Mouse (Mus musculus): Measurements from ENCODE around the gene Gm45021.

Gene Gm45021

GRCm38 (mm10) chr6:48572572-48573061 is 16.8 kb upstream of the Gm45021 start, which contains the start of gene Rarres2:
Gene Rarres2, minus strand, starts transcription at chr6:48572789.
- no peak for DNase-seq (ENCODE audit: low read depth)

DNA sequence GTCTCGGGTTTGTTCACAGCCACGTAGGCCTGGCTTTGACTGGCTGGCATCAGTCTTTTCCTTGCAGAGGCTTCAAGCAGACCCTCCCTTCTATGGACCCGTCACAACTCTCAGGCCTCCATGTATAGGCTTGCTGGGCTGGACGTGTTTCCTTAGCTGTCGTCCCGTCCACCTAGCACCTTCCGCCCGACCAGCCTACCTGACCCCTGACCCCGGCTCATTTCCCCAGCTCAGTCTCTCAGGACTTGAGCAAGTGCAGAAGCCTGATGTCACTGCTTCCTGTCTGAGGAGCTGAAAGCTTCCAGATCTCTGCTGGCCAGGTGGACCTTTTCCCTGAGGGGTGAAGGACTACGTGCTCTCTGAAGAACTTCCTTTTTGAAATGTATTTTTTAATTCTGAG is 16.1 kb upstream of the Gm45021 start:
- DNase-seq (ENCODE audit: low read depth) = no peak

- DNase-seq (ENCODE audit: low read depth) = no peak
Measured at GRCm38 (mm10) chr6:48573981-48574380, 15.4 kb upstream of the Gm45021 start.

DNA sequence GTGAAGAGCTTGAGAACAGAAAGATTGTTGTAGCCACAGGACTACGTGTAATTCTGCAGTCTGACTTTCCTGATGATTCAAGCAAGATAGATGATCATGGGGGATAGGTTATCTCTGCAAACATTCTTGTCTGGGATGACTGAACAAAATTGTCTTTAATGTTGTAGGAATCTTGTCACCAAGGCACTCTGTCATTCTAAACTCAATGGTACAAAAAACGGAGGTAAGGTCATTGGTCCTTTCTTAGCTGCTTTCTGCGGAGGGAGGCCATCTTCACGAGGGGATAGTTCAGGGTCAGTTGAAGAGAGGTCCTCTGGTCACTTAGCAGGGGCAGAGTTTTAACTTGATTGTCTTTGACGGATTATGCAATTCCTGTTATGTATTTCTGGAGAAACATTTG is 10.7 kb upstream of the Gm45021 start:
- DNase-seq (ENCODE audit: low read depth) = no peak

DNA sequence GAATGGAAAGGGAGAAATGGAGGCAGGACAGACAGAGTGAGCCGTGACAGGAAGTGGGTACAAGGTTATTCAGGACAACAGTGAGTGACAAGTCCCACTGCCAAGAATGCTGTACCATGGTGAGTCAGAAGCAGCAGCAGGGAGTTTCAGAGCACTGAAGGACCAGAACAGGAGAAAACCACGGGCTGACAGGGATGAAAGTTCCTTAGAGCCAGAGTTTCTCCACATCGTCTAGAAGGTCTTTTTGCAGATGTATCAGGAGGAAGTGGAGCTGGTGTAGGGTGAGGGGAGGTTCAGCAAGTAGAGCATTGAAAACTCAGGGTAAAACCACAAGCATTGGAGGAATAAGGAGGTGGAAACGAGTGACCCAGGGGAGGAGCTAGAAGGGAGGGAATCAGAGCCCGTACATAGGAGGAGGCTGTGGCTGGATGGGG is 10.2 kb upstream of the Gm45021 start:
- DNase-seq (ENCODE audit: low read depth) = no peak

- DNase-seq (ENCODE audit: low read depth) = no peak
Measured at GRCm38 (mm10) chr6:48581257-48581656, 8.2 kb upstream of the Gm45021 start.

DNA sequence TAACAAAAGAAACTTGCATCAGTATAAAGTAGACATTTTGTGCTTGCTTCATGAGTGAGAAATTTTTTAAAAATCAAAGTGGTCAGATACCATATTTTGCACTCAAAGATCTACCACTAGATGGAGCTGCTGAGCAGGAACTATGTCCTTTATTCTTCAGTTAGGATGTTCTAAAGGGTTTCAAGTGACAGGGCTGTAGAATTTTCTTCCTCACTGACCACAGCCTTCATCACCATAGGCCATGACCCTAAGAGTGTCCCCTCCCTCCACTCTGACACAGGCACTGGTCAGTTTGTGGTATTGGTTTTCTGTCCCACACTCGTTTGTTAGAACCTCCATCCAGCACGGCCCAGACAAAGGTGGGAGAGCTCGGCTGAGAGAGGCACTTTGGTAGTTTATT is 7.4 kb upstream of the Gm45021 start:
- DNase-seq (ENCODE audit: low read depth) = no peak

DNA sequence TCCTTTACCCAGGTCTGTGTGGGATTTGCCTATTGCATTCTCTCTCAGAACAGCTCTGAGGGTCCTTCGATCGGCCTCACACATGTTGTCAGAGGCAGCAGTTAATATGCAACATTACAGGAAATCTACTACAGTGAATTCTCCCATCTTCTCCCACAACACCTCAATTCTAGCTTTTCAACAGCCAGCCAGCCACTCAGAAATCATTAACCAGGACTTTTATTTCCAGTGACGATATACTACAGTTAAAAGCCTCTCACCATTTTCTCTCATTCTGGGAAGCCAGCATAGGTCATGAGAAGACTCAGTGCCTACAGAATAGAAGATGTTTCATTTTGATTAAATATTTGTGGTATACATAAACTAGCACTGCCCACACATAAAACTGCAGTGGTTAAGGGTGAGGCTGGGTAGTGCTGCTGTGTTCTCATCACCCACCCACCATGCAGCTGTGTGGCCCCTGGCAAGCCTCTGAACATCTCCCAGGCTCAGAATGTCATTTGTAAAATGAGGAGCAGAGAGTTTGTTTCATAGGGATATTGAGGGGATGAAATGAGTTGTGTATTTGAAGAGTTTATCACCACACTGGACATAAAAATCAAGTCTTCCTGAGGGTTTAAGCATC is 1.9 kb downstream of the Gm45021 start:
- no peak for DNase-seq (ENCODE audit: low read depth)

- no peak for DNase-seq (ENCODE audit: low read depth)
Measured at GRCm38 (mm10) chr6:48591871-48592270, 2.5 kb downstream of the Gm45021 start.

GRCm38 (mm10) chr6:48593158-48594042 is 4.0 kb downstream of the Gm45021 start, which contains the start of the genes Repin1 and Gm44965:
Gene Repin1, plus strand, starts transcription at chr6:48593883.
Gene Gm44965, plus strand, starts transcription at chr6:48593941.
- DNase-seq (ENCODE audit: low read depth) = peak; percentile 61

GRCm38 (mm10) chr6:48594043-48594738 is 4.8 kb downstream of the Gm45021 start:
- no peak for DNase-seq (ENCODE audit: low read depth)

- DNase-seq (ENCODE audit: low read depth) = no peak
Measured at GRCm38 (mm10) chr6:48595278-48595677, 5.9 kb downstream of the Gm45021 start.

DNA sequence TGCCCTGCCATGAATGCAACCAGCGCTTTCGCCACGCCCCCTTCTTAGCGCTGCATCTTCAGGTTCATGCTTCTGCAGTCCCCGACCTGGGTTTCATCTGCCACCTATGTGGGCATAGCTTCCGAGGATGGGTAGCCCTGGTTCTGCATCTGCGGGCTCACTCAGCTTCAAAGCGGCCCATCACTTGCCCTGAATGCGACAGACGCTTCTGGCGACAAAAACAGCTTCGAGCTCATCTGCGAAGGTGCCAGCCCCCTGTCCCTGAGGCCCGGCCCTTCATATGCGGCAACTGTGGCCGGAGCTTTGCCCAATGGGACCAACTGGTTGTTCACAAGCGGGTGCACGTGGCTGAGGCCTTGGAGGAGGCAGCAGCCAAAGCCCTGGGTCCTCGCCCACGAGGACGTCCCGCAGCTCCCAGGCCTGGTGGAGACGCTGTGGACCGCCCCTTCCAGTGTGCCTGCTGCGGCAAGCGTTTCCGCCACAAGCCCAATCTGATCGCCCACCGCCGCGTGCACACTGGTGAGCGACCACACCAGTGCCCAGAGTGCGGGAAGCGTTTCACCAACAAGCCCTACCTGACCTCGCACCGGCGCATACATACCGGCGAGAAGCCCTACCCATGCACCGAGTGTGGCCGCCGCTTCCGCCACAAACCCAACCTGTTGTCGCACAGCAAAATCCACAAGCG is 7.3 kb downstream of the Gm45021 start:
- DNase-seq (ENCODE audit: low read depth) = no peak

GRCm38 (mm10) chr6:48597233-48597625 is 7.8 kb downstream of the Gm45021 start:
- no peak for DNase-seq (ENCODE audit: low read depth)

DNA sequence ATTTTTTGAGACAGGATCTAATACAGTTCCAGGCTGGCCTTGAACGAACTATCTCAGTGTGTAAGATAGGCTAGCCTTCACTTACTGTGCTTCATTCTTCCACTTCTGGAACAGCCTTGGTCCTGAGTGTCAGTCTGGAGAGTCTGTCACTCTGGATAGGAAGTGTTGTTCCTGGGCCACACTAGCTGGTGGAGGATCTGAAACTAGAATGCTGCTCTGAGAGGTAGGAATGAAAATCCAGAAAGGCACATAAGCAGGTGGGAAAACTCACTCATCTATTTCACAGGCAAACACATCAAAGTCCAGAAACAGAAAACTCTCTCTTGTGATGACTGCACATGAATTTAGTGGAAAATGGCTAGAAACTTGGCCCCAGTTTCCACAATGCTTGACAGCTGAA is 11.2 kb downstream of the Gm45021 start:
- DNase-seq (ENCODE audit: low read depth) = no peak

DNA sequence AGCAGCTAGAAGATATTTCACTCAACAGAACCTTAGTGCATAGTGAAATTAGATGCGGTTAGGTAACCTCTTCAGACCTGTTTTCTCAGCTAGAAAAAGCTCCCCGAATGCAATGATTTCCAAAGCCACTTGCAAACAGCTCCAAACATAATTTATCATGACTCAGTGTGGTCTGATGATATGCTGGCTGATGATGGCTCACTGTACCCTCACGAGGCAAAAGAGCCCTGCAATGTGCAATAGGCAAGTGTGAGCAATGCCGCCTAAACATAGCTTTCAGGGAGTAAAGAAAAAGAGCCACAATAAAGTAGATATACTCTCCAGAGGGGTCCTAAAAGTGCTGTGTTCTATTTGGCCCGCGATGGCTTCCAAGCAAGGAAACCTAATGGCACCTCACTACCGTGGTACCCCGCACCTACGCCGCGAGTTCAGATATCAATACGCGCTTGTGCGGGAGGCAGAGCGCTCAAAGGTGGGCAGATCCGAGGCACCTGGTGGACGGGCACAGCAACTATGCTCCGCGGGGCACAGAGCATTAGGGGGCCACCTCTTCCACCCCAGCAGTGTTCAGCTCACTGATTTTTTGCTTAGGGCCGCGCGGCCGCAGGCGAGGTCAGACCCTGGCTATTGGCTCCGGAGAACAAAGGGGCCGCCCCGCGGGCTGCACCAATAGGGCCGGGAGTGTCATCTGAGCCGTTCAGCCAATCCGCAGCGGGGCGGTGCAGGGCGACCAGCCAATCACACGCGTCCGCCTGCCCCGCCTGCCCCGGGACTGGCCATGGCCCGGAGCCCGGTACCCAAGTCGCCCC is 12.1 kb downstream of the Gm45021 start, which contains the start of gene Zfp775:
Gene Zfp775, plus strand, starts transcription at position 793 of the 809 bp plus-strand sequence.
- peak; percentile 83 for DNase-seq (ENCODE audit: low read depth)

GRCm38 (mm10) chr6:48602080-48602741 is 12.8 kb downstream of the Gm45021 start:
- DNase-seq (ENCODE audit: low read depth) = no peak

GRCm38 (mm10) chr6:48608124-48608523 is 18.7 kb downstream of the Gm45021 start:
- no peak for DNase-seq (ENCODE audit: low read depth)

GRCm38 (mm10) chr6:48609512-48609911 is 20.1 kb downstream of the Gm45021 start:
- DNase-seq (ENCODE audit: low read depth) = no peak

DNA sequence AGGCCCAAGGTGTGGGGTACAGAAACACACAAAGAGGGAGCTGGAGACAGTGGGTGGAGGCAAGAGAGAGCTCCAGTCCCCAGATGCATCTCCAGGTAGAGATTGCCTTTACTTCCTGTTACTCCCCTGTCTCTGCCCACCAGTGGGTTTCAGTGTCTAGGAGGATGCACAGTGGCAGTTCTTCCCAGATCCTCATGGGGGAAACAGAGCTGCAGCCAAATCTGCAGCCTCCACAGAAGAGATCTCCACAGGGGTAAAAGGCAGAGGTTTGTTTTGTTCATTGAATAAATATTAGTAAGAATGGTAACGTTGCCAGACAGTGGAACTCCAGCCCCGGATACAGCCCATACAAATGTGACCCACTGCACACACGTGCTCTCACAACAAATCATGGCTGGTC is 21.2 kb downstream of the Gm45021 start:
- DNase-seq (ENCODE audit: low read depth) = no peak

Data from fibroblast of lung, adult 2 months (primary cell).